Mouse (Mus musculus): Measurements from ENCODE around the gene Crtc1. TPM values are rescaled to one million over a fixed set of nuclear protein-coding genes. Genes with fewer than 3 reads are reported as not detected.

Crtc1 gene
- polyA plus RNA-seq, 1 experiment from 2014 or later: 45.9 TPM

DNA sequence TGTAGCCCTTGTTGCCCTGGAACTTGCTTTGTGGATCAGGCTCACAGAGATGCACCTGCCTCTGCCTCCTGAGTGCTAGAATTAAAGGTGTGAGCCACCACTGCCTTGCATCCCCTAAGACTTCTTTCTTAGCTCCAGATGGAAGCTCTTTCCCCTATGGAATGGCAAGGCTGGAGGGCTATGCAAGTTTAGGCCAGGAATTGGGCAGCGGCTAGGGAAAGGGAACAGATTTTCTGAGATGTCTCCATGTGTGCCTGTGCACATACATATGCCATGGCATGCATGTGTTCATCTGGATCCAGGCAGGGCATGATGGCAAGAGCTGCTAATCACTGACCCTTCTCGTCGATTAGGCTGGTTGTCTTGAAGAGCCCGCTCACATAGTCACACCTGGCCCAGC, 26.3 kb upstream of the Crtc1 start:
- peaks cover 6% of the 10 kb centered on the region for H3K4me1 ChIP-seq (ENCODE audit: control insufficient read depth, insufficient read depth, low read depth, low read length)
- peaks cover 3% of the 10 kb centered on the region; the same call in 1 of the 2 replicates for H3K36me3 ChIP-seq (ENCODE audit: control insufficient read depth, insufficient read depth, low read length)
- no peak overlapping the region for H3K9ac ChIP-seq (ENCODE audit: low read depth, low read length)
- H3K27me3 ChIP-seq (replicated peaks; ENCODE audit: control insufficient read depth, insufficient read depth, low read length): no peaks in the 10 kb centered on the region
- no peak overlapping the region for H3K4me3 ChIP-seq (ENCODE audit: low read length)
- ATAC-seq: no peak
- 98% methylated on average over 4 of the region's 4 CpGs for WGBS
- H3K4me2 ChIP-seq (ENCODE audit: low read length): no peak overlapping the region
- H3K9me3 ChIP-seq (ENCODE audit: control insufficient read depth, low read length): no peaks in the 10 kb centered on the region
- H3K27ac ChIP-seq (ENCODE audit: low read depth, low read length): no peak overlapping the region

GRCm38 (mm10) chr8:70464162-70464561, 24.8 kb upstream of the Crtc1 start:
- Histone ChIP-seq H3K27ac (ENCODE audit: low read depth, low read length) (no peak overlapping the region), H3K4me1 (ENCODE audit: control insufficient read depth, insufficient read depth, low read depth, low read length) (peaks cover 2% of the 10 kb centered on the region; the same call in 1 of the 2 replicates), H3K9me3 (ENCODE audit: control insufficient read depth, low read length) (no peaks in the 10 kb centered on the region), H3K9ac (ENCODE audit: low read depth, low read length) (no peak overlapping the region), H3K27me3 (replicated peaks; ENCODE audit: control insufficient read depth, insufficient read depth, low read length) (no peaks in the 10 kb centered on the region), H3K36me3 (ENCODE audit: control insufficient read depth, insufficient read depth, low read length) (peaks cover 3% of the 10 kb centered on the region; the same call in 1 of the 2 replicates), H3K4me3 (ENCODE audit: low read length) (no peak overlapping the region), H3K4me2 (ENCODE audit: low read length) (no peak overlapping the region)
- 0 out of 2 replicates have a peak, but pooled peaks have one; percentile 4 for ATAC-seq
- 92% methylated on average over 6 of the region's 6 CpGs for WGBS

DNA sequence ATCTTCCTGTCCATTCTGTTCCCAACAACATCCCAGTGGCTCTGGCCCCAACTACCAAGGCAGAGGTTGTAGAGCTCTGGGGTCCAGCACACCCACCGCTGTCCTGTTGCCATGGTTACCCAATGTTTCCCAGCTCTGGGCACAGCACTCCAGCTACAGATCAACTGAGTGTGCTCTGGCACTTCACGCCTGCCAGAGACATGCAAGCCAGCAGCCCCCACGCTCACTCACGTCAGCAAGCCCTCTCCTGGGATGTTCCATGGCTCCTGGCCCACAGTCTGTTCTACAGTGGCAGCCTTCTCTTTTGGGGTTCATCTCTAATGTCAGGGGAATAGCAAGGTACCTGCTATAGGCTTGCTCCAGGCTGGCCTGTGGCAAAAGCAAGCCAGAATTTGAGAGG, 23.9 kb upstream of the Crtc1 start:
- H3K9ac ChIP-seq (ENCODE audit: low read depth, low read length): no peak overlapping the region
- H3K27me3 ChIP-seq (replicated peaks; ENCODE audit: control insufficient read depth, insufficient read depth, low read length): no peaks in the 10 kb centered on the region
- peaks cover 3% of the 10 kb centered on the region; the same call in 1 of the 2 replicates for H3K36me3 ChIP-seq (ENCODE audit: control insufficient read depth, insufficient read depth, low read length)
- H3K27ac ChIP-seq (ENCODE audit: low read depth, low read length): no peak overlapping the region
- H3K4me1 ChIP-seq (ENCODE audit: control insufficient read depth, insufficient read depth, low read depth, low read length): no peaks in the 10 kb centered on the region
- ATAC-seq: no peak
- 46% methylated on average over 4 of the region's 4 CpGs for WGBS
- H3K9me3 ChIP-seq (ENCODE audit: control insufficient read depth, low read length): no peaks in the 10 kb centered on the region
- H3K4me3 ChIP-seq (ENCODE audit: low read length): no peak overlapping the region
- H3K4me2 ChIP-seq (ENCODE audit: low read length): no peak overlapping the region

DNA sequence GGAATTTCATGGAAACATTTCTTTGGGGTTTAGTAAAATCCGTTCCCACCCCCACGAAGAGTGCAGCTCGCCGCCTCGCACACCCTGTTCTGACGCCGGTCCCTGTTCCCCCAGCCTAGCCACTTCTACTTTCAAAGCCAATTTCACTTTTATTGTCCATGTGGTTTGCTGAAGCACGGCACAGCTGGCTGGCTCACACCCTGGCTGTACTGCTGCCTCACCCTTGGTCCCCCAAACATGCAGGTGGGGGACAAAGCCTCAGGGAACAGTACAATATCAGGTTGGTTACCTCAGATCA, 23.1 kb upstream of the Crtc1 start:
- H3K9me3 ChIP-seq (ENCODE audit: control insufficient read depth, low read length): no peaks in the 10 kb centered on the region
- H3K9ac ChIP-seq (ENCODE audit: low read depth, low read length): no peak overlapping the region
- H3K27ac ChIP-seq (ENCODE audit: low read depth, low read length): no peak overlapping the region
- H3K4me2 ChIP-seq (ENCODE audit: low read length): no peak overlapping the region
- ATAC-seq: no peak
- H3K4me1 ChIP-seq (ENCODE audit: control insufficient read depth, insufficient read depth, low read depth, low read length): no peaks in the 10 kb centered on the region
- peaks cover 3% of the 10 kb centered on the region; the same call in 1 of the 2 replicates for H3K36me3 ChIP-seq (ENCODE audit: control insufficient read depth, insufficient read depth, low read length)
- no peaks in the 10 kb centered on the region for H3K27me3 ChIP-seq (replicated peaks; ENCODE audit: control insufficient read depth, insufficient read depth, low read length)
- no peak overlapping the region for H3K4me3 ChIP-seq (ENCODE audit: low read length)
- WGBS: 92% methylated on average over 8 of the region's 8 CpGs

DNA sequence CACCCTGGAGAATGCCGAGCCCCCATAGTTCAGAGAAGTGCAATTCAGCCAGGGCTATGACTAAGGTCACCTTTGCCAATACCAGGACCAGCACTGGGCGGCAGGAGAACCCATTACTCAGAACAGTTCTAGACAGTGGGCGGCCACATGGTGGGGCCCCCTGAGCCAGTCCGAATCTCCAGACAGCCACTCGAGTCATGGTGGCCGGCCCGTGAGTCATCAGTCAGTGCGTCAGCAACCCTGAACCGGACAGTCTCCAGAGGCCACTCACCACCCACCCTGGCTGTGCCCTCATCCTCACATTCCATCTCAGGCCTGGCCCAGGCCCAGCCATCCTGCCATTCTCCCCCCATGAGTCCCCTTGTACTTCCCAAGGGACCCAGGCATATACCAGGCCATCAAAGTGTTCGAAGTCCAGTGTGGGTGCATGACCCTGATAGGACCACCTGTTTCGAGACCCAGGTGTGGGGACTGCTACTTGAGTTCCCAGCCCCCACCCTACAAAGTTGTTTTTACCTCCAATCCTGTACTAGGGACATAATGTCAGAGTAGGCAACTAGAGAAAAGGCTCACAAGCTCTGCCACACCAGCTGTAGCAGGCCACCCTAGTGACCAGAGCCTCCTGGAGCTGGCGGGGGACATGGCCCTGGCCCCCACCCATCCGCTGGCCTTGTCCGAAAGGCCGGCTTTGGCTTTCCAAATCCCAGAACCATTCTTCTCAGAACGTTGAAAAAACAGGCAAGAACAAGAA, 22.6 kb upstream of the Crtc1 start:
- no peak for ATAC-seq
- H3K36me3 ChIP-seq (ENCODE audit: control insufficient read depth, insufficient read depth, low read length): peaks cover 3% of the 10 kb centered on the region; the same call in 1 of the 2 replicates
- H3K4me2 ChIP-seq (ENCODE audit: low read length): no peak overlapping the region
- H3K27me3 ChIP-seq (replicated peaks; ENCODE audit: control insufficient read depth, insufficient read depth, low read length): no peaks in the 10 kb centered on the region
- H3K4me1 ChIP-seq (ENCODE audit: control insufficient read depth, insufficient read depth, low read depth, low read length): no peaks in the 10 kb centered on the region
- 89% methylated on average over 16 of the region's 16 CpGs for WGBS
- no peak overlapping the region for H3K9ac ChIP-seq (ENCODE audit: low read depth, low read length)
- no peak overlapping the region for H3K27ac ChIP-seq (ENCODE audit: low read depth, low read length)
- no peaks in the 10 kb centered on the region for H3K9me3 ChIP-seq (ENCODE audit: control insufficient read depth, low read length)
- no peak overlapping the region for H3K4me3 ChIP-seq (ENCODE audit: low read length)

- Histone ChIP-seq H3K4me3 (ENCODE audit: low read length) (no peak overlapping the region), H3K4me2 (ENCODE audit: low read length) (no peak overlapping the region), H3K9me3 (ENCODE audit: control insufficient read depth, low read length) (no peaks in the 10 kb centered on the region), H3K9ac (ENCODE audit: low read depth, low read length) (no peak overlapping the region), H3K27me3 (replicated peaks; ENCODE audit: control insufficient read depth, insufficient read depth, low read length) (no peaks in the 10 kb centered on the region), H3K4me1 (ENCODE audit: control insufficient read depth, insufficient read depth, low read depth, low read length) (no peaks in the 10 kb centered on the region), H3K27ac (ENCODE audit: low read depth, low read length) (no peak overlapping the region), H3K36me3 (ENCODE audit: control insufficient read depth, insufficient read depth, low read length) (no peaks in the 10 kb centered on the region)
- WGBS: 72% methylated on average over 9 of the region's 9 CpGs
- no peak for ATAC-seq
These were observed 21.2 kb upstream of the Crtc1 start for GRCm38 (mm10) chr8:70460606-70461005.

GRCm38 (mm10) chr8:70460199-70460598, 20.8 kb upstream of the Crtc1 start:
- H3K4me2 ChIP-seq (ENCODE audit: low read length): no peak overlapping the region
- no peaks in the 10 kb centered on the region for H3K4me1 ChIP-seq (ENCODE audit: control insufficient read depth, insufficient read depth, low read depth, low read length)
- ATAC-seq: no peak
- no peaks in the 10 kb centered on the region for H3K27me3 ChIP-seq (replicated peaks; ENCODE audit: control insufficient read depth, insufficient read depth, low read length)
- 92% methylated on average over 5 of the region's 5 CpGs for WGBS
- H3K27ac ChIP-seq (ENCODE audit: low read depth, low read length): no peak overlapping the region
- no peaks in the 10 kb centered on the region for H3K36me3 ChIP-seq (ENCODE audit: control insufficient read depth, insufficient read depth, low read length)
- H3K4me3 ChIP-seq (ENCODE audit: low read length): no peak overlapping the region
- no peaks in the 10 kb centered on the region for H3K9me3 ChIP-seq (ENCODE audit: control insufficient read depth, low read length)
- no peak overlapping the region for H3K9ac ChIP-seq (ENCODE audit: low read depth, low read length)

- Histone ChIP-seq H3K27ac (ENCODE audit: low read depth, low read length) (no peak overlapping the region), H3K27me3 (replicated peaks; ENCODE audit: control insufficient read depth, insufficient read depth, low read length) (no peaks in the 10 kb centered on the region), H3K4me1 (ENCODE audit: control insufficient read depth, insufficient read depth, low read depth, low read length) (no peaks in the 10 kb centered on the region), H3K4me3 (ENCODE audit: low read length) (no peak overlapping the region), H3K36me3 (ENCODE audit: control insufficient read depth, insufficient read depth, low read length) (no peaks in the 10 kb centered on the region), H3K9ac (ENCODE audit: low read depth, low read length) (no peak overlapping the region), H3K9me3 (ENCODE audit: control insufficient read depth, low read length) (no peaks in the 10 kb centered on the region), H3K4me2 (ENCODE audit: low read length) (no peak overlapping the region)
- no peak for ATAC-seq
- WGBS: 93% methylated on average over 2 of the region's 2 CpGs
These were observed 20.3 kb upstream of the Crtc1 start for GRCm38 (mm10) chr8:70459636-70460035.

DNA sequence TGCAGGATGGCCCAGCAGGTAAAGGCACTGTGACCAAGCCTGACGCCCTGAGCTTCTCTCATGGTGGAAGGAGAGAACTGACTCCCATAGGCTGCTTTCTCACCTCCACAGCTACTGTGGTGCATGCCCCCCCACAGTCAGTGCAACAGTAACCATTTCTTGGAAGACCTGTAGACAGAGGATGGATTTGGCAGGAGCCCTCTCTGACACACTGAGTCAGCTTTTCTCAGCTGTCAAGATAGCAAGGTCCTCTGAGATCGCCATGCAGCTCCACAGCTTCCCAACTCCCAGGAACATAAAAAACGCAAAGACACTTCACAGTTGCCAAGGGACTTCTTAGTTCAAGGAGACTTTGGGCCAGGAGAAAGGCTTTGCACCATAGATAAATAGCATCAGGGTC, 19.1 kb upstream of the Crtc1 start:
- H3K4me1 ChIP-seq (ENCODE audit: control insufficient read depth, insufficient read depth, low read depth, low read length): no peaks in the 10 kb centered on the region
- no peak overlapping the region for H3K4me3 ChIP-seq (ENCODE audit: low read length)
- H3K36me3 ChIP-seq (ENCODE audit: control insufficient read depth, insufficient read depth, low read length): no peaks in the 10 kb centered on the region
- no peaks in the 10 kb centered on the region for H3K27me3 ChIP-seq (replicated peaks; ENCODE audit: control insufficient read depth, insufficient read depth, low read length)
- no peak overlapping the region for H3K4me2 ChIP-seq (ENCODE audit: low read length)
- 94% methylated on average over 3 of the region's 3 CpGs for WGBS
- H3K9ac ChIP-seq (ENCODE audit: low read depth, low read length): no peak overlapping the region
- ATAC-seq: no peak
- H3K9me3 ChIP-seq (ENCODE audit: control insufficient read depth, low read length): no peaks in the 10 kb centered on the region
- no peak overlapping the region for H3K27ac ChIP-seq (ENCODE audit: low read depth, low read length)
